Mouse (Mus musculus) CH12.LX (cell line): ENCODE measurements around the gene Socs1. TPM values are rescaled to one million over a fixed set of nuclear protein-coding genes. Genes with fewer than 3 reads are reported as not detected.

Experiments used
- DNase-seq: peaks from one replicate; pipeline ENCODE4 v3.0.0-alpha.2; 2013; ENCODE audit errors: extremely low read depth
- H3K27ac ChIP-seq: 2 replicates; pipeline ENCODE4 v1.5.1; 2012; ENCODE audit warnings: low read depth, mild to moderate bottlenecking, control low read depth, moderate library complexity; ENCODE audit not compliant: insufficient read depth
- H3K27me3 ChIP-seq: replicated peaks from 2 replicates; pipeline ENCODE3; 2012; ENCODE audit warnings: inconsistent platforms
- H3K36me3 ChIP-seq, 2 experiments: replicated peaks in 1 of 2; 2 replicates each; pipeline versions ENCODE3 to v1.6.1; 2012; ENCODE audit warnings: inconsistent platforms in 1 of 2, low read length in 1 of 2, mild to moderate bottlenecking in 1 of 2, mixed read lengths in 1 of 2, moderate library complexity in 1 of 2; ENCODE audit not compliant: control insufficient read depth in 1 of 2, insufficient read depth in 1 of 2
- H3K4me1 ChIP-seq, 2 experiments: 2 replicates each; pipeline ENCODE4 v1.6.1; 2012; ENCODE audit warnings: inconsistent platforms in 1 of 2, moderate library complexity in 1 of 2; ENCODE audit not compliant: insufficient read depth in 2 of 2, control insufficient read depth in 1 of 2
- H3K4me2 ChIP-seq: 2 replicates; pipeline ENCODE4 v1.6.1; 2012; ENCODE audit warnings: low read depth, mild to moderate bottlenecking, control low read depth; ENCODE audit not compliant: poor library complexity, insufficient read depth, severe bottlenecking
- H3K4me3 ChIP-seq, 3 experiments: fragments of 150-350 bp in 1 of 3; sonication (generic) in 1 of 3; replicated peaks in 1 of 3; 2 replicates each; pipeline versions ENCODE3 to v1.5.1; 2011 to 2012; ENCODE audit warnings: low read depth in 2 of 3, low read length in 2 of 3, mild to moderate bottlenecking in 2 of 3, moderate library complexity in 2 of 3, control low read depth in 1 of 3, improper control_type of control experiment in 1 of 3, inconsistent platforms in 1 of 3, mixed read lengths in 1 of 3; ENCODE audit not compliant: poor library complexity in 1 of 3
- H3K79me2 ChIP-seq: replicated peaks from 2 replicates; pipeline ENCODE4 v1.6.1; 2012; ENCODE audit warnings: mild to moderate bottlenecking, moderate library complexity; ENCODE audit not compliant: control insufficient read depth, poor library complexity, insufficient read depth, severe bottlenecking; ENCODE audit errors: extremely low read depth
- H3K9ac ChIP-seq: 2 replicates; pipeline ENCODE4 v1.6.1; 2012; ENCODE audit warnings: low read depth, mild to moderate bottlenecking, control low read depth, moderate library complexity; ENCODE audit not compliant: insufficient read depth
- H3K9me3 ChIP-seq: replicated peaks from 2 replicates; pipeline ENCODE3; 2012; ENCODE audit warnings: low read length, inconsistent platforms, mixed read lengths
- BHLHE40 ChIP-seq: IDR thresholded peaks from 2 replicates; pipeline ENCODE4 v1.6.1; 2011; ENCODE audit warnings: mild to moderate bottlenecking, low read depth, low read length, improper control_type of control experiment
- CTCF ChIP-seq, 2 experiments: IDR thresholded peaks in 1 of 2; conservative IDR thresholded peaks in 1 of 2; 2 replicates each; pipeline ENCODE4 v1.5.1; 2011 to 2012; ENCODE audit warnings: low read depth in 2 of 2, low read length in 2 of 2, improper control_type of control experiment in 1 of 2, inconsistent platforms in 1 of 2, mild to moderate bottlenecking in 1 of 2, moderate library complexity in 1 of 2
- E2F4 ChIP-seq: IDR thresholded peaks from 2 replicates; pipeline ENCODE4 v1.6.1; 2011; ENCODE audit warnings: low read depth, low read length, improper control_type of control experiment; ENCODE audit not compliant: insufficient replicate concordance
- ETS1 ChIP-seq: conservative IDR thresholded peaks from 2 replicates; pipeline ENCODE4 v1.6.1; 2012; ENCODE audit warnings: low read depth, mild to moderate bottlenecking, inconsistent platforms, low read length, improper control_type of control experiment, moderate library complexity
- GABPA ChIP-seq: IDR thresholded peaks from 2 replicates; pipeline ENCODE4 v1.6.1; 2012; ENCODE audit warnings: low read depth, low read length, improper control_type of control experiment, inconsistent platforms; ENCODE audit not compliant: insufficient replicate concordance
- IRF4 ChIP-seq: IDR thresholded peaks from 2 replicates; pipeline ENCODE4 v1.6.1; 2014; ENCODE audit warnings: low read depth, mild to moderate bottlenecking, inconsistent platforms, low read length, improper control_type of control experiment
- JUN ChIP-seq: IDR thresholded peaks from 2 replicates; pipeline ENCODE4 v1.6.1; 2011; ENCODE audit warnings: low read depth, mild to moderate bottlenecking, low read length, improper control_type of control experiment, moderate library complexity; ENCODE audit not compliant: insufficient read depth
- JUND ChIP-seq: conservative IDR thresholded peaks from 2 replicates; pipeline ENCODE4 v1.6.1; 2011; ENCODE audit warnings: low read depth, low read length, improper control_type of control experiment
- MAFK ChIP-seq: IDR thresholded peaks from 2 replicates; pipeline ENCODE4 v1.6.1; 2011; ENCODE audit warnings: low read length, improper control_type of control experiment; ENCODE audit not compliant: insufficient replicate concordance
- NRF1 ChIP-seq: IDR thresholded peaks from 2 replicates; pipeline ENCODE4 v1.6.1; 2014; ENCODE audit warnings: low read depth, mild to moderate bottlenecking, inconsistent platforms, low read length, improper control_type of control experiment, moderate library complexity
- POLR2A ChIP-seq: IDR thresholded peaks from 2 replicates; pipeline ENCODE4 v1.6.1; 2011; ENCODE audit warnings: low read depth, mild to moderate bottlenecking, improper control_type of control experiment, low read length
- POLR2AphosphoS2 ChIP-seq: IDR thresholded peaks from 2 replicates; pipeline ENCODE4 v1.6.1; 2011; ENCODE audit warnings: low read depth, low read length, improper control_type of control experiment
- RAD21 ChIP-seq: IDR thresholded peaks from 2 replicates; pipeline ENCODE4 v1.6.1; 2011; ENCODE audit warnings: low read depth, mild to moderate bottlenecking, low read length, improper control_type of control experiment, moderate library complexity
- RCOR1 ChIP-seq: conservative IDR thresholded peaks from 2 replicates; pipeline ENCODE4 v1.6.1; 2012; ENCODE audit warnings: low read depth, mild to moderate bottlenecking, inconsistent platforms, low read length, improper control_type of control experiment
- TBP ChIP-seq: conservative IDR thresholded peaks from 2 replicates; pipeline ENCODE4 v1.6.1; 2011; ENCODE audit warnings: low read depth, low read length, improper control_type of control experiment
- TCF12 ChIP-seq: IDR thresholded peaks from 2 replicates; pipeline ENCODE4 v1.6.1; 2014; ENCODE audit warnings: low read depth, mild to moderate bottlenecking, inconsistent platforms, low read length, improper control_type of control experiment
- USF1 ChIP-seq: IDR thresholded peaks from 2 replicates; pipeline ENCODE4 v1.6.1; 2014; ENCODE audit warnings: low read depth, mild to moderate bottlenecking, inconsistent platforms, low read length, improper control_type of control experiment
- ZC3H11A ChIP-seq: IDR thresholded peaks from 2 replicates; pipeline ENCODE4 v1.6.1; 2012; ENCODE audit warnings: low read depth, mild to moderate bottlenecking, inconsistent platforms, low read length, improper control_type of control experiment
- ZKSCAN1 ChIP-seq: IDR thresholded peaks from 2 replicates; pipeline ENCODE4 v1.6.1; 2012; ENCODE audit warnings: low read depth, inconsistent platforms, low read length, improper control_type of control experiment, borderline replicate concordance
- ZMIZ1 ChIP-seq: IDR thresholded peaks from 2 replicates; pipeline ENCODE4 v1.6.1; 2012; ENCODE audit warnings: low read depth, mild to moderate bottlenecking, inconsistent platforms, low read length, improper control_type of control experiment
- ZNF384 ChIP-seq: IDR thresholded peaks from 2 replicates; pipeline ENCODE4 v1.6.1; 2012; ENCODE audit warnings: low read depth, low read length, improper control_type of control experiment, inconsistent platforms
- dilution Hi-C: fragments of 300-500 bp; cut with MboI; formaldehyde crosslinking; loops from 2 replicates; pipeline ENCODE4 v1.14.3; 2020; ENCODE audit warnings: low sequenced_read_pairs; ENCODE audit not compliant: extremely low pct_unique_long_range_greater_than_20kb, extremely low pct_ligation_motif_present
- in situ Hi-C: fragments of 300-500 bp; cut with MboI; formaldehyde crosslinking; loops from 3 replicates; pipeline ENCODE4 v1.14.3; 2019; ENCODE audit warnings: low sequenced_read_pairs, low pct_ligation_motif_present, low pct_unique_long_range_greater_than_20kb, mixed read lengths
- polyA plus RNA-seq: library from polyadenylated mRNA; unstranded; fragments of >175 nt; gene quantifications from 2 replicates; pipeline ENCODE4 v1.2.1, GENCODE M21; 2012; ENCODE audit warnings: low read depth; ENCODE audit not compliant: insufficient read length
- total RNA-seq, 2 experiments: library from RNA; depleted of rRNA; stranded (reverse); fragments of 300-350 nt in 1 of 2; fragments of >200 nt in 1 of 2; gene quantifications; 2 replicates each; pipeline ENCODE4 v1.2.3; 2012 to 2014

Gene Socs1
- total and polyA plus RNA-seq, 3 experiments, result 18.8 to 29.1 (median 27.6) TPM

GRCm38 (mm10) chr16:10754521-10755296, 30.6 kb downstream of the Socs1 start:
- dilution Hi-C loops (no loop called here), in situ Hi-C loops (no loop called here)
- no peak overlapping the region for H3K4me3 ChIP-seq
- peak; percentile 35 for DNase-seq
- H3K9ac ChIP-seq, result no peak overlapping the region
- no peak for TF ChIP-seq RCOR1
- no peak for TF ChIP-seq POLR2A
- no peak for TF ChIP-seq CTCF (conservative IDR thresholded peaks at IDR 0.05 in 1 of 2, IDR thresholded peaks at IDR 0.05 in 1 of 2; ENCODE audit: low read depth in 2 of 2, low read length in 2 of 2)
- no peak for TF ChIP-seq GABPA
- TF ChIP-seq USF1, result peak; percentile 44; the same call in 1 of the 2 replicates
- TF ChIP-seq RAD21, result no peak
- peak; percentile 71 for TF ChIP-seq ETS1
- TF ChIP-seq JUND, result no peak
- no peak for TF ChIP-seq E2F4
- TF ChIP-seq TBP, result no peak
- peak; percentile 43; the same call in 1 of the 2 replicates for TF ChIP-seq MAFK
- no peak for TF ChIP-seq ZNF384
- peak; percentile 93 for TF ChIP-seq BHLHE40
- peak; percentile 80 for TF ChIP-seq IRF4
- TF ChIP-seq TCF12, result peak; percentile 37; the same call in 1 of the 2 replicates
- no peak for TF ChIP-seq ZKSCAN1
- no peaks in the 10 kb centered on the region for H3K9me3 ChIP-seq
- H3K36me3 ChIP-seq, result no peaks in the 10 kb centered on the region
- no peaks in the 10 kb centered on the region for H3K27me3 ChIP-seq
- no peak overlapping the region for H3K4me2 ChIP-seq
- H3K79me2 ChIP-seq, result no peaks in the 10 kb centered on the region
- H3K27ac ChIP-seq, result no peak overlapping the region
- H3K4me1 ChIP-seq, result peaks cover 40 to 73% of the 10 kb centered on the region in 2 experiments

- Histone ChIP-seq H3K4me1 (peaks cover 25 to 70% of the 10 kb centered on the region in 2 experiments), H3K4me2 (no peak overlapping the region), H3K9ac (no peak overlapping the region), H3K79me2 (no peaks in the 10 kb centered on the region), H3K9me3 (no peaks in the 10 kb centered on the region), H3K27me3 (no peaks in the 10 kb centered on the region), H3K36me3 (no peaks in the 10 kb centered on the region), H3K27ac (no peak overlapping the region), H3K4me3 (no peak overlapping the region)
- TF ChIP-seq IRF4, result no peak
- TF ChIP-seq RCOR1, result no peak
- TF ChIP-seq ZKSCAN1, result no peak
- TF ChIP-seq CTCF (conservative IDR thresholded peaks at IDR 0.05 in 1 of 2, IDR thresholded peaks at IDR 0.05 in 1 of 2; ENCODE audit: low read depth in 2 of 2, low read length in 2 of 2), result no peak
- no peak for TF ChIP-seq ZMIZ1
- TF ChIP-seq TCF12, result no peak
- no peak for TF ChIP-seq ZC3H11A
- TF ChIP-seq JUN, result no peak
- TF ChIP-seq POLR2A, result no peak
- no peak for TF ChIP-seq MAFK
- TF ChIP-seq BHLHE40, result no peak
- no peak for TF ChIP-seq NRF1
- no peak for TF ChIP-seq POLR2AphosphoS2
- no peak for DNase-seq
- dilution Hi-C loops, result no loop called here
- in situ Hi-C loops, result loop anchor here (5.0 kb wide), 1 partner anchor 32 kb away; no protein-coding TSS in a partner anchor
These were observed 35.5 kb downstream of the Socs1 start for GRCm38 (mm10) chr16:10749824-10750223.
